Mouse (Mus musculus): ENCODE measurements around the gene Cops9.

Cops9 gene

GRCm38 (mm10) chr1:92646601-92647000, 4.8 kb upstream of the Cops9 start:
- DNase-seq (ENCODE audit: low spot score in 2 of 2): no peak

- DNase-seq (ENCODE audit: low spot score in 2 of 2): no peak
These were observed 4.3 kb upstream of the Cops9 start for GRCm38 (mm10) chr1:92646111-92646510.

- DNase-seq (ENCODE audit: low spot score in 2 of 2): no peak
These were observed 3.1 kb upstream of the Cops9 start for GRCm38 (mm10) chr1:92644916-92645315.

- no peak for DNase-seq (ENCODE audit: low spot score in 2 of 2)
These were observed 1.9 kb upstream of the Cops9 start for GRCm38 (mm10) chr1:92643691-92644090.

- no peak for DNase-seq (ENCODE audit: low spot score in 2 of 2)
These were observed 1.4 kb downstream of the Cops9 start for GRCm38 (mm10) chr1:92640393-92640792.

GRCm38 (mm10) chr1:92638736-92639135, 3.0 kb downstream of the Cops9 start:
- no peak for DNase-seq (ENCODE audit: low spot score in 2 of 2)

- no peak for DNase-seq (ENCODE audit: low spot score in 2 of 2)
These were observed 3.6 kb downstream of the Cops9 start for GRCm38 (mm10) chr1:92638181-92638580.

- no peak for DNase-seq (ENCODE audit: low spot score in 2 of 2)
These were observed 4.1 kb downstream of the Cops9 start for GRCm38 (mm10) chr1:92637501-92638172.

- no peak for DNase-seq (ENCODE audit: low spot score in 2 of 2)
These were observed 5.1 kb downstream of the Cops9 start for GRCm38 (mm10) chr1:92636676-92637075.

- no peak for DNase-seq (ENCODE audit: low spot score in 2 of 2)
These were observed 5.8 kb downstream of the Cops9 start for GRCm38 (mm10) chr1:92636015-92636414.

GRCm38 (mm10) chr1:92634976-92635599, 6.7 kb downstream of the Cops9 start:
- no peak for DNase-seq (ENCODE audit: low spot score in 2 of 2)

GRCm38 (mm10) chr1:92634569-92634968, 7.2 kb downstream of the Cops9 start:
- no peak for DNase-seq (ENCODE audit: low spot score in 2 of 2)

GRCm38 (mm10) chr1:92633726-92634125, 8.1 kb downstream of the Cops9 start:
- DNase-seq (ENCODE audit: low spot score in 2 of 2): no peak

GRCm38 (mm10) chr1:92632948-92633347, 8.8 kb downstream of the Cops9 start:
- no peak for DNase-seq (ENCODE audit: low spot score in 2 of 2)

- DNase-seq (ENCODE audit: low spot score in 2 of 2): no peak
These were observed 9.6 kb downstream of the Cops9 start for GRCm38 (mm10) chr1:92632196-92632595.

- DNase-seq (ENCODE audit: low spot score in 2 of 2): no peak
These were observed 13.6 kb downstream of the Cops9 start for GRCm38 (mm10) chr1:92628227-92628626.

- no peak for DNase-seq (ENCODE audit: low spot score in 2 of 2)
These were observed 23.4 kb downstream of the Cops9 start for GRCm38 (mm10) chr1:92618360-92618759.

- DNase-seq (ENCODE audit: low spot score in 2 of 2): no peak
These were observed 24.3 kb downstream of the Cops9 start, which contains the start of gene Olfr12 for GRCm38 (mm10) chr1:92617488-92617887. Gene Olfr12 (plus strand): TSS chr1:92617788.

- DNase-seq (ENCODE audit: low spot score in 2 of 2): no peak
These were observed 25.7 kb downstream of the Cops9 start for GRCm38 (mm10) chr1:92616046-92616445.

- DNase-seq (ENCODE audit: low spot score in 2 of 2): no peak
These were observed 27.3 kb downstream of the Cops9 start for GRCm38 (mm10) chr1:92614516-92614915.

- DNase-seq (ENCODE audit: low spot score in 2 of 2): no peak
These were observed 28.6 kb downstream of the Cops9 start for GRCm38 (mm10) chr1:92613175-92613574.

GRCm38 (mm10) chr1:92611008-92611407, 30.8 kb downstream of the Cops9 start:
- DNase-seq (ENCODE audit: low spot score in 2 of 2): peak; percentile 8 to 63

- DNase-seq (ENCODE audit: low spot score in 2 of 2): no peak
These were observed 34.1 kb downstream of the Cops9 start for GRCm38 (mm10) chr1:92607711-92608110.

- no peak for DNase-seq (ENCODE audit: low spot score in 2 of 2)
These were observed 36.3 kb downstream of the Cops9 start, which contains the start of gene Olfr1410 for GRCm38 (mm10) chr1:92605482-92605881. Gene Olfr1410 (plus strand): TSS chr1:92605782.

All from thymus, postnatal 10 days (tissue).